Comparison of ENCODE assay signal across 8 mouse cellular contexts in genomic region chr15:79109321-79109934, GRCm38 (mm10). TPM values are rescaled to one million over a fixed set of nuclear protein-coding genes. Genes with fewer than 3 reads are reported as not detected.
DNase-seq lines count a peak whose midpoint lies in the region; ATAC-seq and TF ChIP-seq lines count a peak whose summit lies in the region.

No protein-coding gene starts in this region.

- H3K9ac ChIP-seq in lung, embryonic 15.5 days, result peak overlapping the region; percentile 86
- H3K9ac ChIP-seq in forebrain, postnatal 0 days, result peak overlapping the region; percentile 91
- H3K9ac ChIP-seq in liver, embryonic 12.5 days, result peak overlapping the region; percentile 86
- peak overlapping the region; percentile 93 for H3K9ac ChIP-seq in neural tube, embryonic 15.5 days (replicated peaks)

- peaks cover 32% of the 10 kb centered on the region for H3K4me1 ChIP-seq in lung, embryonic 15.5 days
- H3K4me1 ChIP-seq in bone marrow, adult 2 months (ENCODE audit: control insufficient read depth, insufficient read depth, low read length), result no peaks in the 10 kb centered on the region
- H3K4me1 ChIP-seq in forebrain, postnatal 0 days (ENCODE audit: insufficient read depth), result peaks cover 22% of the 10 kb centered on the region; the same call in 1 of the 2 replicates
- peaks cover 60% of the 10 kb centered on the region for H3K4me1 ChIP-seq in liver, embryonic 12.5 days
- H3K4me1 ChIP-seq in neural tube, embryonic 15.5 days, result peaks cover 31% of the 10 kb centered on the region

- H3K4me3 ChIP-seq in lung, embryonic 15.5 days, result peak overlapping the region; percentile 91
- H3K4me3 ChIP-seq in bone marrow, adult 2 months (replicated peaks; ENCODE audit: control insufficient read depth, low read depth, low read length), result peak overlapping the region; percentile 78
- peak overlapping the region; percentile 86 for H3K4me3 ChIP-seq in forebrain, postnatal 0 days (ENCODE audit: low read depth, low read length)
- H3K4me3 ChIP-seq in liver, embryonic 12.5 days, result peak overlapping the region; percentile 72
- peak overlapping the region; percentile 94 for H3K4me3 ChIP-seq in neural tube, embryonic 15.5 days (replicated peaks)

- H3K36me3 ChIP-seq in lung, embryonic 15.5 days, result 0 out of 2 replicates have a peak, but pooled peaks cover 4% of the 10 kb centered on the region
- 0 out of 2 replicates have a peak, but pooled peaks cover under 1% of the 10 kb centered on the region for H3K36me3 ChIP-seq in forebrain, postnatal 0 days (ENCODE audit: insufficient read depth)
- peaks cover 5% of the 10 kb centered on the region; the same call in 1 of the 2 replicates for H3K36me3 ChIP-seq in liver, embryonic 12.5 days
- peaks cover 3% of the 10 kb centered on the region; the same call in 1 of the 2 replicates for H3K36me3 ChIP-seq in neural tube, embryonic 15.5 days

- peak overlapping the region; percentile 98 for H3K4me2 ChIP-seq in lung, embryonic 15.5 days
- H3K4me2 ChIP-seq in forebrain, postnatal 0 days (ENCODE audit: low read depth), result peak overlapping the region; percentile 98
- peak overlapping the region; percentile 96 for H3K4me2 ChIP-seq in liver, embryonic 12.5 days
- H3K4me2 ChIP-seq in neural tube, embryonic 15.5 days, result peak overlapping the region; percentile 93

- H3K9me3 ChIP-seq in lung, embryonic 15.5 days, result no peaks in the 10 kb centered on the region
- no peaks in the 10 kb centered on the region for H3K9me3 ChIP-seq in forebrain, postnatal 0 days (ENCODE audit: low read length)
- H3K9me3 ChIP-seq in liver, embryonic 12.5 days (replicated peaks), result no peaks in the 10 kb centered on the region
- H3K9me3 ChIP-seq in neural tube, embryonic 15.5 days (replicated peaks), result no peaks in the 10 kb centered on the region

- no peak for TF ChIP-seq POLR2A in bone marrow, adult 2 months (IDR thresholded peaks at IDR 0.05; ENCODE audit: borderline replicate concordance, control insufficient read depth, low read depth, low read length)

- TF ChIP-seq CTCF in bone marrow, adult 2 months (IDR thresholded peaks at IDR 0.05; ENCODE audit: control insufficient read depth, insufficient read depth, low read length), result no peak
- TF ChIP-seq CTCF in forebrain, postnatal 0 days (IDR thresholded peaks at IDR 0.05; ENCODE audit: low read depth), result no peak

- DNase-seq in lung, postnatal 14 days, result no peak
- peak; percentile 47 for DNase-seq in forebrain, postnatal 0 days
- DNase-seq in B cell, adult 2 months, result no peak
- DNase-seq in urinary bladder, postnatal 10 days (ENCODE audit: low spot score), result no peak

- peak overlapping the region; percentile 83 for H3K27ac ChIP-seq in lung, embryonic 15.5 days
- peak overlapping the region; percentile 87 for H3K27ac ChIP-seq in bone marrow, adult 2 months (ENCODE audit: control insufficient read depth, insufficient read depth, low read depth, low read length, poor library complexity)
- H3K27ac ChIP-seq in forebrain, postnatal 0 days (ENCODE audit: low read depth, low read length), result peak overlapping the region; percentile 69
- peak overlapping the region; percentile 73 for H3K27ac ChIP-seq in liver, embryonic 12.5 days
- H3K27ac ChIP-seq in neural tube, embryonic 15.5 days (replicated peaks), result peak overlapping the region; percentile 84

- WGBS in lung, embryonic 15.5 days, result under 1% methylated on average over 38 of the region's 46 CpGs
- under 1% methylated on average over 46 of the region's 46 CpGs for WGBS in bone marrow, adult 2 months
- 2% methylated on average over 41 of the region's 46 CpGs for WGBS in forebrain, postnatal 0 days
- WGBS in liver, embryonic 12.5 days (ENCODE audit: insufficient replicate concordance), result 0% methylated on average over 39 of the region's 46 CpGs
- WGBS in neural tube, embryonic 15.5 days, result under 1% methylated on average over 46 of the region's 46 CpGs

- no peaks in the 10 kb centered on the region for H3K27me3 ChIP-seq in lung, embryonic 15.5 days
- no peaks in the 10 kb centered on the region for H3K27me3 ChIP-seq in forebrain, postnatal 0 days (ENCODE audit: insufficient read depth, low read length)
- H3K27me3 ChIP-seq in liver, embryonic 12.5 days (replicated peaks), result peaks cover 27% of the 10 kb centered on the region
- H3K27me3 ChIP-seq in neural tube, embryonic 15.5 days (replicated peaks), result no peaks in the 10 kb centered on the region

- peak; percentile 70 for ATAC-seq in lung, embryonic 15.5 days (ENCODE audit: borderline replicate concordance, extremely low read depth, low FRiP score, low TSS enrichment)
- ATAC-seq in forebrain, postnatal 0 days, result peak; percentile 70
- ATAC-seq in liver, embryonic 12.5 days, result peak; percentile 51
- peak; percentile 63 for ATAC-seq in neural tube, embryonic 15.5 days (ENCODE audit: low FRiP score)

RNA-seq across cellular contexts. Expression of gene Micall1, which starts 0.7 kb away (rescaled TPM):
- 7.5 and 8.8 TPM in 2 replicates for polyA plus RNA-seq in lung, embryonic 15.5 days (2015; fragmentation: Nextera tagmentation; extraction: Ambion mirVana)
- polyA plus RNA-seq in bone marrow, adult 2 months (2011; ENCODE audit: insufficient read depth, insufficient read length, low replicate concordance, missing spikeins), result 4.8 and 20.7 TPM in 2 replicates
- 23.8 and 29.1 TPM in 2 replicates for total RNA-seq in forebrain, postnatal 0 days (2014; rRNA removed)
- polyA plus RNA-seq in forebrain, postnatal 0 days (2015; fragmentation: Nextera tagmentation; extraction: Ambion mirVana), result 7.2 and 8.0 TPM in 2 replicates
- polyA plus RNA-seq in liver, embryonic 12.5 days (2016; fragmentation: Nextera tagmentation; extraction: Ambion mirVana), result 3.0 and 3.2 TPM in 2 replicates
- polyA plus RNA-seq in neural tube, embryonic 15.5 days (2015; fragmentation: Nextera tagmentation; extraction: Ambion mirVana), result 11.6 and 12.2 TPM in 2 replicates

RNA-seq across cellular contexts. Expression of gene Polr2f, which starts 31.4 kb away (rescaled TPM):
- 240 and 281 TPM in 2 replicates for polyA plus RNA-seq in lung, embryonic 15.5 days (2015; fragmentation: Nextera tagmentation; extraction: Ambion mirVana)
- polyA plus RNA-seq in bone marrow, adult 2 months (2011; ENCODE audit: insufficient read depth, insufficient read length, low replicate concordance, missing spikeins), result 72.8 and 74.0 TPM in 2 replicates
- 48.6 and 111 TPM in 2 replicates for total RNA-seq in forebrain, postnatal 0 days (2014; rRNA removed)
- polyA plus RNA-seq in forebrain, postnatal 0 days (2015; fragmentation: Nextera tagmentation; extraction: Ambion mirVana), result 362 and 414 TPM in 2 replicates
- polyA plus RNA-seq in liver, embryonic 12.5 days (2016; fragmentation: Nextera tagmentation; extraction: Ambion mirVana), result 280 and 301 TPM in 2 replicates
- 248 and 249 TPM in 2 replicates for polyA plus RNA-seq in neural tube, embryonic 15.5 days (2015; fragmentation: Nextera tagmentation; extraction: Ambion mirVana)

RNA-seq across cellular contexts. Expression of gene 1700088E04Rik, which starts 31.6 kb away (rescaled TPM):
- polyA plus RNA-seq in lung, embryonic 15.5 days (2015; fragmentation: Nextera tagmentation; extraction: Ambion mirVana), result 9.9 and 10.8 TPM in 2 replicates
- not detected in 2 replicates for polyA plus RNA-seq in bone marrow, adult 2 months (2011; ENCODE audit: insufficient read depth, insufficient read length, low replicate concordance, missing spikeins)
- total RNA-seq in forebrain, postnatal 0 days (2014; rRNA removed), result 11.8 and 15.2 TPM in 2 replicates
- polyA plus RNA-seq in forebrain, postnatal 0 days (2015; fragmentation: Nextera tagmentation; extraction: Ambion mirVana), result 19.3 and 23.7 TPM in 2 replicates
- polyA plus RNA-seq in liver, embryonic 12.5 days (2016; fragmentation: Nextera tagmentation; extraction: Ambion mirVana), result 0.86 and 1.0 TPM in 2 replicates
- polyA plus RNA-seq in neural tube, embryonic 15.5 days (2015; fragmentation: Nextera tagmentation; extraction: Ambion mirVana), result 11.3 and 12.6 TPM in 2 replicates

RNA-seq across cellular contexts. Expression of gene Eif3l, which starts 34.4 kb away (rescaled TPM):
- 223 and 225 TPM in 2 replicates for polyA plus RNA-seq in lung, embryonic 15.5 days (2015; fragmentation: Nextera tagmentation; extraction: Ambion mirVana)
- 60.7 and 112 TPM in 2 replicates for polyA plus RNA-seq in bone marrow, adult 2 months (2011; ENCODE audit: insufficient read depth, insufficient read length, low replicate concordance, missing spikeins)
- 213 and 218 TPM in 2 replicates for total RNA-seq in forebrain, postnatal 0 days (2014; rRNA removed)
- 179 and 191 TPM in 2 replicates for polyA plus RNA-seq in forebrain, postnatal 0 days (2015; fragmentation: Nextera tagmentation; extraction: Ambion mirVana)
- polyA plus RNA-seq in liver, embryonic 12.5 days (2016; fragmentation: Nextera tagmentation; extraction: Ambion mirVana), result 188 and 201 TPM in 2 replicates
- polyA plus RNA-seq in neural tube, embryonic 15.5 days (2015; fragmentation: Nextera tagmentation; extraction: Ambion mirVana), result 164 and 193 TPM in 2 replicates

RNA-seq across cellular contexts. Expression of gene Ankrd54, which starts 46.7 kb away (rescaled TPM):
- 57.0 and 61.0 TPM in 2 replicates for polyA plus RNA-seq in lung, embryonic 15.5 days (2015; fragmentation: Nextera tagmentation; extraction: Ambion mirVana)
- polyA plus RNA-seq in bone marrow, adult 2 months (2011; ENCODE audit: insufficient read depth, insufficient read length, low replicate concordance, missing spikeins), result 27.1 and 43.4 TPM in 2 replicates
- total RNA-seq in forebrain, postnatal 0 days (2014; rRNA removed), result 43.3 and 50.5 TPM in 2 replicates
- 41.2 and 45.8 TPM in 2 replicates for polyA plus RNA-seq in forebrain, postnatal 0 days (2015; fragmentation: Nextera tagmentation; extraction: Ambion mirVana)
- 58.9 and 61.4 TPM in 2 replicates for polyA plus RNA-seq in liver, embryonic 12.5 days (2016; fragmentation: Nextera tagmentation; extraction: Ambion mirVana)
- 52.4 and 52.8 TPM in 2 replicates for polyA plus RNA-seq in neural tube, embryonic 15.5 days (2015; fragmentation: Nextera tagmentation; extraction: Ambion mirVana)
